Mouse (Mus musculus) midbrain, embryonic 14.5 days (tissue): ENCODE measurements at regions not wholly inside any gene's neighbourhood (a gene's known extent, or its start where the extent isn't known, plus 50 kb on each side); places are given as distances from the start of the nearest gene placed in this dataset.

ENCODE experiments used
- ATAC-seq: fragments of 200-750 bp; cut with Nextera tagmentation; 2 replicates; pipeline ENCODE4 v1.8.0; 2017; ENCODE audit warnings: moderate number of reproducible peaks, moderate library complexity; ENCODE audit not compliant: low FRiP score, low TSS enrichment
- DNase-seq: peaks from one replicate; pipeline ENCODE4 v3.0.0-alpha.2; 2015
- H3K27ac ChIP-seq: fragments of 300-500 bp; sonication (generic); replicated peaks from 2 replicates; pipeline ENCODE4 v1.5.1; 2014; ENCODE audit warnings: mild to moderate bottlenecking, low read depth, low read length, moderate library complexity
- H3K27me3 ChIP-seq: fragments of 300-500 bp; sonication (generic); 2 replicates; pipeline ENCODE4 v1.6.1; 2014; ENCODE audit warnings: low read length, control low read depth, mixed read lengths; ENCODE audit not compliant: control insufficient read depth, insufficient read depth
- H3K36me3 ChIP-seq: fragments of 300-500 bp; sonication (generic); 2 replicates; pipeline ENCODE4 v1.6.1; 2014; ENCODE audit warnings: low read length, control low read depth; ENCODE audit not compliant: control insufficient read depth, insufficient read depth
- H3K4me1 ChIP-seq: fragments of 300-500 bp; sonication (generic); 2 replicates; pipeline ENCODE4 v1.6.1; 2014; ENCODE audit warnings: mild to moderate bottlenecking, antibody characterized with exemption, low read length, control low read depth; ENCODE audit not compliant: control insufficient read depth, insufficient read depth
- H3K4me2 ChIP-seq: fragments of 300-500 bp; sonication (generic); 2 replicates; pipeline ENCODE4 v1.6.1; 2014; ENCODE audit warnings: mild to moderate bottlenecking, low read length, moderate library complexity
- H3K4me3 ChIP-seq: fragments of 300-500 bp; sonication (generic); replicated peaks from 2 replicates; pipeline ENCODE4 v1.5.1; 2014; ENCODE audit warnings: low read depth, low read length
- H3K9ac ChIP-seq: fragments of 300-500 bp; sonication (generic); replicated peaks from 2 replicates; pipeline ENCODE4 v1.6.1; 2014; ENCODE audit warnings: mild to moderate bottlenecking, low read length, moderate library complexity
- H3K9me3 ChIP-seq: fragments of 300-500 bp; sonication (generic); 2 replicates; pipeline ENCODE4 v1.6.1; 2016; ENCODE audit warnings: low read length, control low read depth, mixed read lengths; ENCODE audit not compliant: control insufficient read depth
- WGBS: fragments of 180-500 bp; shearing (Covaris S2); extraction: QIAGEN DNeasy Blood & Tissue Kit; methylation state at CpG from one replicate; pipeline ENCODE4 v1.1.7; 2014; 5-methylcytosine and 5-hydroxymethylcytosine counted together

DNA sequence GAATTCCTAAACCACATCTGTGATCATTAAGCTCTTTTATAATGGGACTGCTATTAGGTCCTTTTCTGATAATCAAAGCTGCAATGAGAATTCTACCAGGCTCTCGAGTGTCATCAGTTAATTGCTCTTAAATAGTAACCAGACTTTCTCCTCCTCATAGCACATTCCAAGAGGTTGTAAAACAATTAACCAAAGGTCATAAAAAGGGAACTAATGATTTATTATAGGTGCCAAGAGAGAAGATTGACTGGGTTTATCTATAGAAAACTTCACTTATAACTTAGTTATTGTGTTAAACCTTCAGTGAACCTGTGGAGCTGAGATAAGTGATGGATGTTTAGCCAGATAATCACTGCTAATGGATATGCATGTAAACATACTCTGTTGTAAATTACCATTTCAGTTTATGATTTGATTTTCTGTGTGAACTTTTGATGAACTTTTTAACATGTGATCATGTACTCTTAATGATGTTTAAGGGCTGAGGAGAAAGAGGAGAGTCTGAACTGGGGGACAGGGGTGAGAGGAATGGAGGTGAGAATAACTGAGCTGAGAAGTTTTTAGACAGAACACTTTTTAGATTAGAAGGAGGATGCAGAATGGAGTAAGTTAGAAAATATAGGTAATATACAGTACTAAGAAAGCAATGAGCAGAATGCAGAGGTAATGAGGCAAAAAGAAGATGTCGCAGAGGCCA is 228.4 kb upstream of the Cox7c start:
- Histone ChIP-seq H3K36me3 (no peaks in the 10 kb centered on the region), H3K27ac (no peak overlapping the region), H3K4me1 (no peaks in the 10 kb centered on the region), H3K9me3 (no peaks in the 10 kb centered on the region), H3K4me3 (no peak overlapping the region), H3K27me3 (no peaks in the 10 kb centered on the region), H3K9ac (no peak overlapping the region), H3K4me2 (no peak overlapping the region)
- DNase-seq: no peak
- 89% methylated on average over 2 of the region's 2 CpGs for WGBS
- no peak for ATAC-seq

DNA sequence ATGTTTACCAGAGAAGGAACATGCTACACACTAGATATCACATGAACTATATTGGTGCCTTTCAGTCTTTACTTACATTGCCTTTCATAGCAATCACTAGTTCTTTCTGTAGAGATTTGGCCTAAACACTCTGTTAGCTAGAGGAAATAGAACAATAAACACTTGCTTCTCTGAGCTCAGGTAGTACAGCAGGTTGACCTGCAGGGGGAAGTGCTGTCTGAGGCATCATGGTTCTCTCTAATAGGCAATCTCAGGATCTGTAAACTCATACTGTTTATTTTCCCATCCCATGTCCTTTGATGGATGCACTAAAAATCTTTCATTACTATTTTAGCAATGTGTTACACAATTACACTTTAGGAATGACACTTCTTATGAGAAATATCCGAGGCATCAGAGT is 191.3 kb upstream of the Cox7c start:
- peak; percentile 28 for DNase-seq
- H3K4me1 ChIP-seq: no peaks in the 10 kb centered on the region
- no peaks in the 10 kb centered on the region for H3K27me3 ChIP-seq
- ATAC-seq: no peak
- H3K9me3 ChIP-seq: no peaks in the 10 kb centered on the region
- H3K27ac ChIP-seq: no peak overlapping the region
- H3K36me3 ChIP-seq: no peaks in the 10 kb centered on the region
- 84% methylated on average over 1 of the region's 1 CpGs for WGBS
- no peak overlapping the region for H3K9ac ChIP-seq
- no peak overlapping the region for H3K4me3 ChIP-seq
- no peak overlapping the region for H3K4me2 ChIP-seq

GRCm38 (mm10) chr13:86205641-86206040 is 158.9 kb upstream of the Cox7c start:
- H3K27ac ChIP-seq: no peak overlapping the region
- no peaks in the 10 kb centered on the region for H3K27me3 ChIP-seq
- H3K4me3 ChIP-seq: no peak overlapping the region
- DNase-seq (peak; percentile 4), ATAC-seq (no peak)
- no peaks in the 10 kb centered on the region for H3K9me3 ChIP-seq
- no peak overlapping the region for H3K9ac ChIP-seq
- no peak overlapping the region for H3K4me2 ChIP-seq
- no peaks in the 10 kb centered on the region for H3K36me3 ChIP-seq
- WGBS: 70% methylated on average over 3 of the region's 3 CpGs
- H3K4me1 ChIP-seq: no peaks in the 10 kb centered on the region

- no peaks in the 10 kb centered on the region for H3K9me3 ChIP-seq
- H3K9ac ChIP-seq: no peak overlapping the region
- no peak for ATAC-seq
- no peak for DNase-seq
- H3K36me3 ChIP-seq: no peaks in the 10 kb centered on the region
- no peaks in the 10 kb centered on the region for H3K4me1 ChIP-seq
- no peak overlapping the region for H3K4me2 ChIP-seq
- no peak overlapping the region for H3K4me3 ChIP-seq
- 45% methylated on average over 2 of the region's 2 CpGs for WGBS
- H3K27ac ChIP-seq: no peak overlapping the region
- H3K27me3 ChIP-seq: no peaks in the 10 kb centered on the region
Measured at GRCm38 (mm10) chr13:86180496-86180895, 133.8 kb upstream of the Cox7c start.

DNA sequence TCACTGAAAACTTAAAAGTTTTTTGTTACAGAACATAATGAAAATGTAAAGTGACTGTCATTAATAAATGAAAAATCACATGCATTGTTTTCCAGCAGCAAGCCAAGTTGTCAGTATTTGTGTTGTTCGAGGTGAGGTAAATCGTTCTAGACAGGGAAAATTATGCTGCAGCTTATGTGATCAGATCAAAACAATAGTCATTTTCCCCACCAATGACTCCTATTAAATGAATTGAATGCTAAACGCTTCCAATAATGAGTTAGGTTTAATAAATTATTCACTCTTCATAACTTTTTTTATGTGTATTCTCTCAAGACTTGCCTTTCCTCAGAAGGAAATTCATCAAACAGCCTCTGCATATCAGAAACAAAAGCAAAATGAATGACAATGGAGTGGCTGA is 100.6 kb upstream of the Cox7c start:
- DNase-seq (no peak), ATAC-seq (no peak)
- Histone ChIP-seq H3K4me3 (no peak overlapping the region), H3K9me3 (no peaks in the 10 kb centered on the region), H3K9ac (no peak overlapping the region), H3K4me2 (no peak overlapping the region), H3K27me3 (no peaks in the 10 kb centered on the region), H3K4me1 (no peaks in the 10 kb centered on the region), H3K36me3 (no peaks in the 10 kb centered on the region), H3K27ac (no peak overlapping the region)
- 79% methylated on average over 3 of the region's 3 CpGs for WGBS

GRCm38 (mm10) chr13:86111372-86112094 is 64.8 kb upstream of the Cox7c start:
- 89% methylated on average over 6 of the region's 6 CpGs for WGBS
- H3K4me2 ChIP-seq: no peak overlapping the region
- ATAC-seq: no peak
- no peak overlapping the region for H3K4me3 ChIP-seq
- DNase-seq: no peak
- H3K9me3 ChIP-seq: no peaks in the 10 kb centered on the region
- H3K4me1 ChIP-seq: no peaks in the 10 kb centered on the region
- no peaks in the 10 kb centered on the region for H3K36me3 ChIP-seq
- no peak overlapping the region for H3K9ac ChIP-seq
- no peak overlapping the region for H3K27ac ChIP-seq
- H3K27me3 ChIP-seq: no peaks in the 10 kb centered on the region

DNA sequence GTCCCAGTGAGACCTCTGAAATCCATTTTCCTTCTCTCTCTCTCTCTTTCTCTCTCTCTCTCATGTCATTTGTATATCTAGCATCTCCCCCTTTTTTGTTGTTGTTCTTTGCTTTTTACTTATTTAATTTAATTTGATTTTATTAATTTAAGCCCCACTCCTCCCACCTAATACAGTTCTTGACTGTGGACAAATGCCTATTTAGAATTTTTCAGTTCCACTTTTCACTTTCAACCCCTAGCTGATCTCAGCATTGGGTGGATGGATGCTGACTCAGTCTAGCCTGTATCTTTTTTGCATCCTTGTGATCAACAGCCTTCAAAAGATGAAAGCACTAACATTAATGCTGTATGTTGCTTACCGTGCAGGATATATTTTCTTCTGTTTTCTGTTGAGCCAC is 55.5 kb upstream of the Cox7c start:
- no peak overlapping the region for H3K9ac ChIP-seq
- no peak overlapping the region for H3K4me2 ChIP-seq
- 89% methylated on average over 1 of the region's 1 CpGs for WGBS
- no peaks in the 10 kb centered on the region for H3K27me3 ChIP-seq
- no peak overlapping the region for H3K4me3 ChIP-seq
- H3K9me3 ChIP-seq: no peaks in the 10 kb centered on the region
- DNase-seq (no peak), ATAC-seq (no peak)
- no peaks in the 10 kb centered on the region for H3K4me1 ChIP-seq
- no peak overlapping the region for H3K27ac ChIP-seq
- H3K36me3 ChIP-seq: no peaks in the 10 kb centered on the region

- WGBS: 26% methylated on average over 2 of the region's 2 CpGs
Measured at GRCm38 (mm10) chr13:86097836-86098235, 51.1 kb upstream of the Cox7c start.

GRCm38 (mm10) chr13:86097291-86097690 is 50.6 kb upstream of the Cox7c start:
- Histone ChIP-seq H3K4me1 (no peaks in the 10 kb centered on the region), H3K9me3 (no peaks in the 10 kb centered on the region), H3K4me2 (no peak overlapping the region), H3K4me3 (no peak overlapping the region), H3K9ac (no peak overlapping the region), H3K36me3 (no peaks in the 10 kb centered on the region), H3K27me3 (no peaks in the 10 kb centered on the region), H3K27ac (no peak overlapping the region)
- ATAC-seq (no peak), DNase-seq (no peak)

More at GRCm38 (mm10) chr13:86097836-86098235, 51.1 kb upstream of the Cox7c start:
- ATAC-seq: no peak
- no peaks in the 10 kb centered on the region for H3K27me3 ChIP-seq
- no peak overlapping the region for H3K9ac ChIP-seq
- no peaks in the 10 kb centered on the region for H3K36me3 ChIP-seq
- H3K4me3 ChIP-seq: no peak overlapping the region
- H3K4me2 ChIP-seq: no peak overlapping the region
- no peak for DNase-seq
- no peaks in the 10 kb centered on the region for H3K9me3 ChIP-seq
- H3K4me1 ChIP-seq: no peaks in the 10 kb centered on the region
- H3K27ac ChIP-seq: no peak overlapping the region
